Mouse (Mus musculus) liver, embryonic 12.5 days (tissue): ENCODE results near the gene Heatr6. TPM values are rescaled to one million over a fixed set of nuclear protein-coding genes. Genes with fewer than 3 reads are reported as not detected.

ENCODE experiments used
- ATAC-seq: fragments of 200-750 bp; cut with Nextera tagmentation; 2 replicates; pipeline ENCODE4 v1.8.0; 2017; ENCODE audit warnings: moderate number of reproducible peaks, mild to moderate bottlenecking, moderate library complexity
- H3K27ac ChIP-seq: fragments of 300-500 bp; sonication (generic); 2 replicates; pipeline ENCODE4 v1.5.1; 2016; ENCODE audit warnings: mild to moderate bottlenecking
- H3K27me3 ChIP-seq: fragments of 300-500 bp; sonication (generic); replicated peaks from 2 replicates; pipeline ENCODE4 v1.6.1; 2016; ENCODE audit warnings: mild to moderate bottlenecking, moderate library complexity
- H3K36me3 ChIP-seq: fragments of 300-500 bp; sonication (generic); 2 replicates; pipeline ENCODE4 v1.6.1; 2016; ENCODE audit warnings: mild to moderate bottlenecking, moderate library complexity
- H3K4me1 ChIP-seq: fragments of 300-500 bp; sonication (generic); 2 replicates; pipeline ENCODE4 v1.6.1; 2016
- H3K4me2 ChIP-seq: fragments of 300-500 bp; sonication (generic); 2 replicates; pipeline ENCODE4 v1.6.1; 2016; ENCODE audit warnings: mild to moderate bottlenecking, moderate library complexity
- H3K4me3 ChIP-seq: fragments of 300-500 bp; sonication (generic); 2 replicates; pipeline ENCODE4 v1.5.1; 2016; ENCODE audit warnings: mild to moderate bottlenecking, moderate library complexity
- H3K9ac ChIP-seq: fragments of 300-500 bp; sonication (generic); 2 replicates; pipeline ENCODE4 v1.6.1; 2016; ENCODE audit warnings: mild to moderate bottlenecking, moderate library complexity
- H3K9me3 ChIP-seq: fragments of 300-500 bp; sonication (generic); replicated peaks from 2 replicates; pipeline ENCODE4 v1.6.1; 2016; ENCODE audit warnings: mild to moderate bottlenecking, moderate library complexity
- WGBS: fragments of 180-500 bp; shearing (Covaris S2); methylation state at CpG from one replicate; pipeline ENCODE4 v1.1.7; 2016; ENCODE audit not compliant: insufficient replicate concordance; 5-methylcytosine and 5-hydroxymethylcytosine counted together
- polyA plus RNA-seq: library from polyadenylated mRNA; unstranded; fragments of >200 nt; fragmentation: Nextera tagmentation; extraction: Ambion mirVana; gene quantifications from 2 replicates; pipeline ENCODE4 v1.2.1, GENCODE M21; 2016

The Heatr6 gene
- polyA plus RNA-seq, 1 experiment from 2014 or later, result 10.4 TPM

DNA sequence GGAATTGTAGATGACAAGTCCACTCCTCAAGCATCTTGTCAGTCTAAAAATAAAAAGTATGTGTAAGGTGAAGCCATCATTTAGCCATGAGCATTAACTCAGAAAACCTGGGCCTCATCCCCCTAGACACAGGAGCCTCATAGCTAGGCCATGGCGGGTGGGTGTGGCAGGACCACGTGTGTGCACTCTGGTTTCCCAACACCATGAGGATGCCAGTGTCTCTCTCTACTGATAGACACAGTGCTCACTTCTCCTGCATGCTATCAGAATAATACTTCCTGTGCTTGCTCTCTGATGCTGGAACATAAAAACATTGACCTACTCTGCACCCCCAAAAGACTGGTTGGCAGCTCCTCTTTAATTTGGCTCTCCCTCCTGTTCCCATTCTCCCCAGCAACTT is 17.6 kb upstream of the Heatr6 start:
- Histone ChIP-seq H3K36me3 (no peaks in the 10 kb centered on the region), H3K4me3 (no peak overlapping the region), H3K27me3 (peaks cover 11% of the 10 kb centered on the region), H3K9ac (no peak overlapping the region), H3K9me3 (no peaks in the 10 kb centered on the region), H3K27ac (no peak overlapping the region), H3K4me2 (no peak overlapping the region), H3K4me1 (no peaks in the 10 kb centered on the region)
- WGBS, result 41% methylated on average over 2 of the region's 2 CpGs
- ATAC-seq, result no peak

- peaks cover 12% of the 10 kb centered on the region for H3K27me3 ChIP-seq
- H3K4me1 ChIP-seq, result no peaks in the 10 kb centered on the region
- no peak for ATAC-seq
- no peaks in the 10 kb centered on the region for H3K9me3 ChIP-seq
- WGBS, result 41% methylated on average over 3 of the region's 3 CpGs
- no peak overlapping the region for H3K4me3 ChIP-seq
- no peak overlapping the region for H3K27ac ChIP-seq
- no peak overlapping the region for H3K9ac ChIP-seq
- H3K4me2 ChIP-seq, result no peak overlapping the region
- no peaks in the 10 kb centered on the region for H3K36me3 ChIP-seq
These were observed 16.4 kb upstream of the Heatr6 start for GRCm38 (mm10) chr11:83737109-83737558.

DNA sequence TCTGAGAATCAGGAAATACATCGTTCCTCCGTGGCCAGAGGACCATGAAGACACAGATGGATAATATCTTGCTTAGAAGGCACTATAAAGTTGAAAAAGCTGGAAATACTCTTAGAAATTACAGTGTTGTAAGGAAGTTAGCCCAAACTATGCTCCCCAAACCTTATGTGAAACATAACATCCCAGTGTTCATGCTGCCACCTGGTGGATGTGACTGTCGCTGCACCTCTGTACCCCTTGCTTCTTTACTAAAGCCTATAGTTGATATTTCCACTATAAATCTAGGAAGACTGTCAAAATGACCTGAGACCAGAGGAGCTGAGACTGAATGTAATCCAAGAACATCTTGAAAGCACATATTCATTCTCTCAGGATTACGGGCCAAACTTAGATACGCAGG is 14.3 kb upstream of the Heatr6 start:
- 22% methylated on average over 5 of the region's 5 CpGs for WGBS
- no peaks in the 10 kb centered on the region for H3K9me3 ChIP-seq
- H3K36me3 ChIP-seq, result no peaks in the 10 kb centered on the region
- peaks cover 16% of the 10 kb centered on the region for H3K27me3 ChIP-seq
- ATAC-seq, result no peak
- no peaks in the 10 kb centered on the region for H3K4me1 ChIP-seq
- H3K27ac ChIP-seq, result no peak overlapping the region
- H3K9ac ChIP-seq, result no peak overlapping the region
- H3K4me2 ChIP-seq, result no peak overlapping the region
- no peak overlapping the region for H3K4me3 ChIP-seq

DNA sequence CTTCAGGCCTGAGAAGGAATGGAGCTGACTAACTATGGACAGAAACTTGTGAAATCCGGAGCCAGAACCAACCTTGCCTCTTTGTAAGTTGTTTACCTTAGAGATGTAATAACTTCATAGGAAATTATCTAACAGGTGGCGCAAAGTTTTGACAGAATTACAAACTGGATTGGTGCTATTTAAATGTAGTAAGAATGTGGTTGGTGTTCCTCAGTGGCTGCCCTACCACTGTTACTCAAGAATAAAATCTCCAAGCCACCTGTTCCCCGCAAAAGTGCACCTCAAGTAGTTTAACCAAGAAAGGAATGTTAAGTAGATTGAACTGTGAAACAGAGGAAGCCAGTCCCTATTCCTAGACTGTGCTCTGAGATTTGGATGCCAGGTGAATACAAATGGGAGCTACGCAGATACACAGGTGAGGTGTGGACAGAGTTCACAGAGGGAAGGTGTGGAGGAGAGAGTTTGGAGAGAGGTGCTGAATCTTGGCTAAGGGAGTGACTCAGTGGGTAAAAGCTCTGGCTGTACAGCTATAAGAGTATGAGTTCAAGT is 13.0 kb upstream of the Heatr6 start:
- no peaks in the 10 kb centered on the region for H3K36me3 ChIP-seq
- H3K27me3 ChIP-seq, result peaks cover 22% of the 10 kb centered on the region
- ATAC-seq, result no peak
- no peaks in the 10 kb centered on the region for H3K9me3 ChIP-seq
- H3K4me2 ChIP-seq, result no peak overlapping the region
- H3K4me1 ChIP-seq, result no peaks in the 10 kb centered on the region
- 60% methylated on average over 4 of the region's 4 CpGs for WGBS
- no peak overlapping the region for H3K4me3 ChIP-seq
- H3K9ac ChIP-seq, result no peak overlapping the region
- no peak overlapping the region for H3K27ac ChIP-seq

GRCm38 (mm10) chr11:83741841-83742240 is 11.7 kb upstream of the Heatr6 start:
- no peak overlapping the region for H3K9ac ChIP-seq
- H3K9me3 ChIP-seq, result no peaks in the 10 kb centered on the region
- no peaks in the 10 kb centered on the region for H3K4me1 ChIP-seq
- H3K36me3 ChIP-seq, result no peaks in the 10 kb centered on the region
- no peak overlapping the region for H3K27ac ChIP-seq
- ATAC-seq, result 0 out of 2 replicates have a peak, but pooled peaks have one; percentile 37
- peaks cover 34% of the 10 kb centered on the region for H3K27me3 ChIP-seq
- no peak overlapping the region for H3K4me3 ChIP-seq
- WGBS, result 63% methylated on average over 5 of the region's 5 CpGs
- no peak overlapping the region for H3K4me2 ChIP-seq

DNA sequence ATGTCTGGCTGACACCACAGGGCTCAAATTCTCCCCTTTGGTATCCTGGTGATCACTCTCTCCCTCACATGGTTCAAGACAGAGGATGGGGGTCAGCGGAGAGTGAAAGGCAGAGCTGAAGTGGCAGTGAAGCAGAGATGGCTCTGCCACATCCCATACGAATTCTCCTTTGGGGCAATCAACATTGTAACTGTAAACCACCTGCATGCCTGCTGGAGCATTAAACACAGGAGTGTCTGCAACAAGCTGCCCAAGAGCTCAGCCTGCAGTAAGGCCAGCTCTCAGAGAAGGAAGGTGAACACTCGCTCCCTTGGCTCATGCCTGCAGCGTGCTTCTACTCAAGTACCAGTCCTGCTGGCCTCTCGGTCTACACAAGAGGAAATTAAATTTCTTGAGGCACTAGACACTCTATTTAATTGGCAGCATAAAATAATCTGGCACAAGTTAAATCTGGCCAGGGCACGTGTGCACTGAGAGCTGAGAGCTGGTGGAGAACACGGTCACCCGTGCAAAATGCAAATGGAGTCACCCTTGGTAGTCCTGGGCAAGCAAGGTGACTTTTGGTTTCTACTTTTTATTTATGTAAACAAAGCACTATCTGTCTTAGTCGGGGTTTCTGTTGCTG is 10.7 kb upstream of the Heatr6 start:
- ATAC-seq, result no peak
- Histone ChIP-seq H3K9ac (no peak overlapping the region), H3K36me3 (no peaks in the 10 kb centered on the region), H3K4me3 (no peak overlapping the region), H3K27me3 (peaks cover 42% of the 10 kb centered on the region), H3K4me2 (no peak overlapping the region), H3K9me3 (no peaks in the 10 kb centered on the region), H3K27ac (no peak overlapping the region), H3K4me1 (no peaks in the 10 kb centered on the region)
- WGBS, result 52% methylated on average over 9 of the region's 9 CpGs

GRCm38 (mm10) chr11:83743525-83743924 is 10.0 kb upstream of the Heatr6 start:
- WGBS, result 56% methylated on average over 3 of the region's 3 CpGs
- ATAC-seq, result no peak
- H3K4me2 ChIP-seq, result no peak overlapping the region
- H3K27me3 ChIP-seq, result peaks cover 49% of the 10 kb centered on the region
- no peaks in the 10 kb centered on the region for H3K4me1 ChIP-seq
- H3K36me3 ChIP-seq, result no peaks in the 10 kb centered on the region
- H3K27ac ChIP-seq, result no peak overlapping the region
- H3K9ac ChIP-seq, result no peak overlapping the region
- no peak overlapping the region for H3K4me3 ChIP-seq
- H3K9me3 ChIP-seq, result no peaks in the 10 kb centered on the region

DNA sequence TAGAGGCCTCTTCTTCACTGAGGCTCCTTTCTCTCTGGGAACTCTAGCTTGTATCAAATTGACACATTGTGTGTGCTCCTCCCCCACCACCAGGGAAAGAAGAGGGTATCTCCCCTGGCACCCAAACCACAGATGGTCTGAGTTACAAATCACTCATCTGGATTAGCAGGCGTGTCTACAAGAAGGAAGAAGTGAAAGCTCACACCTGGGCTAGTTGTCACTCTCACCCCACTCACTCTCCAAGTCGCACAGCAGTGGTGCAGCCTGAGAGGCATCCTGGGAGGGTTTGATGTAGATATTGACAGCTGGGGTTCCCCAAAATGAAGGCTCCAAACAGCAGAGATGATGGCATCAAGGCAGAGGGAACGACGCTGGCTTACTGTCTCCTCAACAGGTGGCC is 7.3 kb upstream of the Heatr6 start:
- Histone ChIP-seq H3K4me3 (no peak overlapping the region), H3K27ac (no peak overlapping the region), H3K9me3 (no peaks in the 10 kb centered on the region; the same call in 1 of the 2 replicates), H3K9ac (no peak overlapping the region), H3K4me1 (no peaks in the 10 kb centered on the region), H3K36me3 (no peaks in the 10 kb centered on the region), H3K4me2 (no peak overlapping the region), H3K27me3 (peaks cover 46% of the 10 kb centered on the region)
- 44% methylated on average over 4 of the region's 4 CpGs for WGBS
- no peak for ATAC-seq

DNA sequence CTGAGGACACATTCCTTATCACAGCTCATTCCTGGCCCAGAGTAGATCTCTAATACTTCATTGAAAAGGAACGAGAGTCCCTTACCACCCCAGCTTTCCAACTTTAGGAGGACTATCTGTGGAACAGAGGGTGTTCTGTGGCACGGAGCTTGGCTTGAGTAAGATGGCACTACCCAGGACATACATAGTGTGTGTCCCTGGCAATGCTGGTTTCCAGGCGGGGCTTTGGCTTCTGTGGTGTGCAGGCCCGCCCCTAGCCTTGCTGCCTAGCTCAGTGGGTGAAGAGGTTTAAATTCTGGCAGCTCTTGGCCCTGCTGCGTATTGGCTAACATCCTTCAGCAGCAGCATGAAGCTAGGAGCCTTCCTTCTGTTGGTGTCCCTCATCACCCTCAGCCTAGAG is 6.8 kb upstream of the Heatr6 start, which contains the start of gene Wfdc21:
Gene Wfdc21 (plus strand): TSS at position 260 of the 400 bp plus-strand sequence.
- Histone ChIP-seq H3K4me1 (no peaks in the 10 kb centered on the region), H3K4me3 (no peak within 1 kb of the TSS), H3K9me3 (no peaks in the 10 kb centered on the region; the same call in 1 of the 2 replicates), H3K9ac (no peak within 1 kb of the TSS), H3K27me3 (peaks cover 46% of the 10 kb centered on the region), H3K4me2 (no peak within 1 kb of the TSS), H3K27ac (no peak within 1 kb of the TSS), H3K36me3 (no peaks in the 10 kb centered on the region)
- no peak for ATAC-seq
- 63% methylated on average over 5 of the region's 5 CpGs for WGBS

GRCm38 (mm10) chr11:83747376-83748265 is 5.9 kb upstream of the Heatr6 start:
- Histone ChIP-seq H3K4me2 (no peak overlapping the region), H3K27ac (no peak overlapping the region), H3K4me1 (no peaks in the 10 kb centered on the region), H3K27me3 (peaks cover 54% of the 10 kb centered on the region), H3K9me3 (no peaks in the 10 kb centered on the region; the same call in 1 of the 2 replicates), H3K9ac (no peak overlapping the region), H3K4me3 (no peak overlapping the region), H3K36me3 (no peaks in the 10 kb centered on the region)
- no peak for ATAC-seq
- 43% methylated on average over 6 of the region's 6 CpGs for WGBS

DNA sequence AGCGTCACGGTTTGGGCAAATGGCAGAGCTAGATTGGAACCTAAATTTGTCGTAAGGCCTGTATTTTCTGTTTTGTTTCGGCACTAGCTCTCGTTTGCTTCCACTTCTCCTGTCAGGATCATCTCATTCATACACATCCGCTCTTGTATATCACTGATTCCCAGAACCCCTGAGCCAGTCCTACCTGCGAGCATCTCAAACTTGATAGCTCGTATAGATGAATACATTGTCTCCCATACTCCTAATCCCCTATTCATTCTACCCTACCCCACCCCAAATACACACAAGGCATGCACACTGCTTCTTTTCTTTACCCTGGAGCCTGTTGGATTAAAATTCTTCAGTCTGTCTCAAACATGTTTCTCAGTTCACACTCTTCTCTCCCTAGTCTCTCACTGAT is 731 bp downstream of the Heatr6 start:
- Histone ChIP-seq H3K9me3 (no peaks in the 10 kb centered on the region; the same call in 1 of the 2 replicates), H3K4me1 (peaks cover 21% of the 10 kb centered on the region), H3K27me3 (peaks cover 11% of the 10 kb centered on the region), H3K4me3 (peak overlapping the region; percentile 83), H3K27ac (peak overlapping the region; percentile 70; the same call in 1 of the 2 replicates), H3K9ac (peak overlapping the region; percentile 79), H3K4me2 (peak overlapping the region; percentile 82), H3K36me3 (peaks cover 34% of the 10 kb centered on the region)
- no peak for ATAC-seq
- WGBS, result 7% methylated on average over 8 of the region's 8 CpGs

GRCm38 (mm10) chr11:83767306-83767705 is 13.8 kb downstream of the Heatr6 start:
- WGBS, result 83% methylated on average over 9 of the region's 9 CpGs

More at GRCm38 (mm10) chr11:83767306-83767705, 13.8 kb downstream of the Heatr6 start:
- H3K9me3 ChIP-seq, result no peaks in the 10 kb centered on the region
- no peak overlapping the region for H3K4me3 ChIP-seq
- no peak for ATAC-seq
- H3K4me2 ChIP-seq, result no peak overlapping the region
- no peaks in the 10 kb centered on the region for H3K4me1 ChIP-seq
- H3K27ac ChIP-seq, result no peak overlapping the region
- H3K9ac ChIP-seq, result no peak overlapping the region
- no peaks in the 10 kb centered on the region for H3K27me3 ChIP-seq
- H3K36me3 ChIP-seq, result peaks cover 97% of the 10 kb centered on the region
